Mouse (Mus musculus): ENCODE results near the gene Ash1l.

DNA sequence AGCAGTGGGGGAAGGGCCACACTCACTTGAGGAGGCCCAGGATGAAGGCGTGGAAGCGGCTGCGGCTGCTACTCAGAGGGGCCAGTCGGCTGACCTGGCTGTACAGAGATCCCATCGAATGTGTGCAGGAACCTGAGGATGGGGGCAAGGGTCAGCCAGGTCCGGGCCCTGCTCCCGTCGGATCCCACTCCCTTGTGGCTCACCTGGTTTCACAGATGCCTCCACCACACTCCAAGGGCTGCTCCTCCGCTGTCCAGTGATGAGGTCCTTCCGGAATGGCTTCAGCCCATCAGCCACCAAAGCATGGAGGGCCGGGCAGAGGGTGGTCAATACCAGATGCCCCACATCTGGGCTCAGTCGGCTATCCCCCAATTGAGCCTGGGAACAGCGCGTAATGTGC, 138.6 kb downstream of the Ash1l start:
- no peak for TF ChIP-seq CTCF (IDR thresholded peaks at IDR 0.05; ENCODE audit: low read depth)
- no peak for TF ChIP-seq EP300 (IDR thresholded peaks at IDR 0.05; ENCODE audit: low read depth)

Data from heart, postnatal 0 days (tissue).